Mouse (Mus musculus) mature B cell (primary cell): ENCODE results near the gene Alpk1.
"Not testable (repeated sequence)": the region's sequence is repeated elsewhere in the genome, so short reads cannot be mapped to it uniquely, and the experiment has no call there.

ENCODE experiments used
- in situ Hi-C: fragments of 300-500 bp; cut with MboI; formaldehyde crosslinking; loops from 2 replicates; pipeline ENCODE4 v1.14.3; 2019

Gene Alpk1

DNA sequence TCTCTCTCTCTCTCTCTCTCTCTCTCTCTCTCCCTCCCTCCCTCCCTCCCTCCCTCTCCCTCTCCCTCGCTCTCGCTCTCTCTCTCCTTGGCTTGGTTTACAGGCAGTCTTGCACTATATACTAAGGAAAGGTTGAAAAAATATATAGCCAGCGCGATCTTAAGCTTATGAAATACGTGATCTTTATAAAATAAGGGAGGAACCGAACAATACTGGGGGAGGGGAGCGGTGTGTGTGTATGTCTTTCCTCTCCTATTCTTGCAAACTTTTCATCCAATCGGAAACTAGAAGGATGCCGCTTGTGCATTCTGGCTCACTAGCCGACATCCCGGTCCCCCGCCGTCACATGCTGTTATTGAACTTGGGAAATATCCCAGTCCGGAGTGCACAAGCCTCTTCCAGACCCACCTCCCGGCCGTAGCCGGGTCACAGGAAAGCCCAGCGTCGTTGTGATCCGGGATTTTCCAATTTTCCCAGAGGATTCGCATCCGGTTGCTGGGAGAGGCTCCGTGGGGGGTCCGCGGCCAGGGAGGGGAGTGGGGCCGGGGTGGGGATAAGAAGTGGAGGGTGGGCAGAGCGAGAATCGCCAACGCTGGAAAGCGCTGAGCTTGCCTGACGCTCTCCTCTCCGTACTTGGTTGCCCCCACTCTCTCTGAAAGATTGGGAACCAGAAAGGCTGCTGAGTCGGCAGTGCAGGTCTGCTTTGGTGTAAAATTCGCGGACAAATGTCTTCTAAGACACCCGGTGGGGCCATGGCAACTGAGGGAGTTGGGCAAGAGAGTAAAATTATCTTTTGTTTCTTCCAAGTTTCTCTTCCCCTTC, 10.1 kb upstream of the Alpk1 start:
- in situ Hi-C loops, result no loop called here

DNA sequence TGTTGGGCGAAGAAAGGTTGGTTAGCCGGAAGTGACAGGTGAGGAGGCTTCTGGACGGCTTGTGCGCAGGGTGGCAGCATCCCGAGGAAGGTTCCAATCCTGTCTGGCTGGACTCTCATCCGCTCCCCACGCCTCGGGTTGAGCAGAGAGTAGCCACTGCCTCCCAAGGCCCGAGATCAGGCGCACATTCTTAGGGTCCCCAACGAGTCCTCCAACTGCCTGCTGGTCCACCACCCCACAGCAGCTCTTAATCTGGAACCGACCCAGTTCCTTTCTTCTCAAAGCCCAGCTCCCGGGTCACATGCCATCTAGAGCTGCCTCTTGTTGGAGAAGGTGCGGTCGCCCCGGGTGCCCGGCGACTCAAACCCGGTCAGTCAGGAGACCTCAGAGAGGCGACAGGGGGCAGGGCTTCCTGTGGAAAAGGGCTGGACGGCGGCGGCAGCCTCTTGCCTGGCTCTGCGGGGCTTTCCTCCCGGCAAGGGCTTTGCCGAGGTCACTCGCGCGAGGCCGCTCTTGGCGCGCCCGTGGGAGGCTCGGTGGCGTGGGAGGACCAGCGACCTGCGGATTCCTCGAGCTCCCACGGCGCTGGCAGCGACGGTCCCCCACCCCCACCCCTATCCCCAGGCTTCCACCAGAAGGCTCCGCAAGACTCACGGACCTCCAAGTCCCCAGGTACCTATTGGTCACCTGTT, 9.3 kb upstream of the Alpk1 start, which contains the start of gene Tifa:
TSS of gene Tifa (plus strand) at position 306 of the 692 bp plus-strand sequence.
- in situ Hi-C loops, result no loop called here

DNA sequence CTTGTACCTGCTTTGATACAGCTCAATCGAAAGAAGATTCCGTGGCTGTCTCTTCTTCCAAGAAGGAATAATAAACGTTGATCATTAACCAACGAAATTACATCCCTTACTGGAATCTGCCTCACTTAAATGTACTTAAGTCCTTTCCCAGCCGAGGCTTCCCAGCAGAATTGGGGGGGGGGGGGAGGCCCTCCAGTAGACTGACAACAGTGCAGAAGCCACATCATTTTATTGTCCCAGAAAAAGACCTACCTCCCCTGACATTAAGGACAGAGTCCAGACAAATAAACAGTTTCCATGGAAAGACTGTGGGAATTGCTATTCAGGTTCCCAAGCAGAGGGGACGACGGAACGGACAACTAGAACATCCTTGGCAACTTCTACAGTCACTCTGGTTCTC, 8.6 kb upstream of the Alpk1 start:
- in situ Hi-C loops, result no loop called here

DNA sequence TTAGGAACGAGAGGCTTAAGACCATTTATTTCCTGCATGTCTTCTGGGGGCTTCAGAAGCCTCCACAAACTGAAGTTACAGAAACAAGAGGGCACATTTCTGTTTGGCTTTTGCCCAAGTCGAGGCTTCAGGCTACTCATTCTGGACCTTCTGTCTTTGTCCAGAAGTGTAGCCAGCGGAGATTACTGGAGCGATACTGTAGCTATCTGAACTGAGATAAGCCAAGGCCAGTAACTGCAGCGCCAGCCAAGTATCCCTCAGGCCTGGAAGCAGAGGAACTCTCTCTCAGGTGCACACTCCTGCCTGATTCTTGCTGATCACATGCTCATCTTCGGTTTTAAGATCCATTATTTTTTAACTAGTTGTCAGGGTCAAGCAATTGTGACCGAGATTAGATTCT, 7.7 kb upstream of the Alpk1 start:
- in situ Hi-C loops, result no loop called here

DNA sequence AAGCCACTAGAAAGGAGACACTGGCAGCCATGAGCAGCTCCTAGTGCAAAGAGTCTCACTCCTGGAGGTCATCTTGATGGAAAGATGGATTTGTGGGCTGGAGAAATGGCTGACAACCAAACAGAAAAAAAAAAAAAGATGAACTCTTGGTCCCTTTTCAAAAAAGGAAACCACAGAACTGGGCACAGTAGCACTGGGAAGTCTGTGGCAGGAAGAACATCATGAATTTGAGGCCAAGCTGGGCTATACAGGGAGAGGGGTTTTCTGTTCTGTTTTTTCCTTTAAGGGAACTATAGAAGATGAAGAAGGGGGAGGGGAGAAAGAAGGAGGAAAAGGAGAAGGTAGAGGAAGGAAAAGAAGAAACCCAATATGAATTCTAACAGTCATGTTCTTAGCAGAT, 6.7 kb upstream of the Alpk1 start:
- in situ Hi-C loops, result no loop called here

DNA sequence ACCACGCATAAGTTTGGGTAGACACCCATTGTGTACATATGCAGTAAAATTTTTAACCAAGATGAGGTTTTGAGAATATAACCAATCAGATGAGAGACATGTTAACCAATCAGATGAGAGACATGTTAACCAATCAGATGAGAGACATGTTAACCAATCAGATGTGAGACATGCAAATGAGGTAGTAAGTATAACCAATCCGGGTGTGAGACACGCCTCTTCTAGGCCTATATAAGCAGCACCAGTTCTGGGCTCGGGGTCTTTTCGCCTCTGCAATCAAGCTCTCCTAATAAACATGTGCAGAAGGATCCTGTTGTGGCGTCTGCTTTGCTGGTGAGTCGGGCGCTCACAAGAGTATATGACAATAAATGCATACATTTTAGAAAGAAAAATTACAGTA, 3.4 kb upstream of the Alpk1 start:
- in situ Hi-C loops, result not testable (repeated sequence)

DNA sequence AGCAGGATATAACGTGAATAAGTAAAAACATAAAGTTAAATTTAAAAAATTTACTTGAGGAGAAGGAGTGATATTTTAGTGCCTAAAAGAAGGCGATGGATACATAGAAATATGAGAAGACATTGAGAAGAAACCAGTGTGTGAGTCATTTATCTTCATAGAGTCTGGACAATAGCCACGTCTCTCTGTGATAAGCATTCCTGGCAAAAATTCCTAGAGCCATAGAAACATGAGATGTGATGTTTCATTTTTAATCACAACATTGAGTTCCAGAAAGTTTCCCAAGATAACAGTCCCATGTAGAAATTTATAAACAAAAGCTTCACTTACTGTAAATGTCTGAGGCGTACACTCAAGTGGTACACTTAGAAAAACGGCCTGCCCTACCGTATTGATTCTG, 2.6 kb upstream of the Alpk1 start:
- in situ Hi-C loops, result no loop called here

DNA sequence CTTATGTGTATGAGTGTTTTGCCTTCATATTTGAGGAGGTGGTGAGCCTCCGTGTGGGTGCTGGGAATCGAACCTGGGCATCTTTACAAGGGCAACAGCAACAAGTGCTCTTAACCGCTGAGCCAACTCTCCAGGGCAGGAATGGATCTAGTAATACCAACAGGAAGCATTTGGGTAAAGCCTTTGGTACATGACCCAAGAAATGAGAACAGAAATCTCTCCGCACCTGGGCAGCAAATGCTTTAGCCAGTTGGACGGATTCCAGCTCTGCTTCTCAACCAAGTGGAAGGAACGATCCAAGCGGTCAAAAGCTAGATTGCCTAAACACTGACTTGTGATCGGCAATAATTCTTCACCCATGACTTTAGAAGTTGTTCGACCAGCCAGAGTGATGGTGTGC, 594 bp upstream of the Alpk1 start:
- in situ Hi-C loops, result no loop called here

DNA sequence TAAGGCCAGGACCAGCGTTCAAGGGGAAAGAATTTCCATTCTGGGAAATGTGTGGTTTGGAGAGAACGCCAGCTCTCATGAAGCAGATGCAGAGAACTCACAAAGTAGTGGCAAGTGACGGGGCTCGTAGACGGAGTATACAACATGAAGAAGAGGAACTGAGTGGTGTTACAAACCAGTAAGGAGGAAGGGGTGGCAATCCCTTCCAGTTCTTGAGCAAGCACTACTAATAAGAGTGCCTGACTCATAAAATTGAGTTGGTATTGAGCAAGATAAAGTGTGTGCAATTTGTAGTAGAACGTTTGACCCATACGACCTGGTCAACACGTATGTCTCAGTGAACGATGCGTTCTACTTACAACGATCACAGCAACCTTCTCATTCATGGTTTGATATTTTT, 11.2 kb downstream of the Alpk1 start:
- in situ Hi-C loops, result loop anchor here (25.0 kb wide), 1 partner anchor 132 kb away; the partner anchor contains the start of gene Neurog2

DNA sequence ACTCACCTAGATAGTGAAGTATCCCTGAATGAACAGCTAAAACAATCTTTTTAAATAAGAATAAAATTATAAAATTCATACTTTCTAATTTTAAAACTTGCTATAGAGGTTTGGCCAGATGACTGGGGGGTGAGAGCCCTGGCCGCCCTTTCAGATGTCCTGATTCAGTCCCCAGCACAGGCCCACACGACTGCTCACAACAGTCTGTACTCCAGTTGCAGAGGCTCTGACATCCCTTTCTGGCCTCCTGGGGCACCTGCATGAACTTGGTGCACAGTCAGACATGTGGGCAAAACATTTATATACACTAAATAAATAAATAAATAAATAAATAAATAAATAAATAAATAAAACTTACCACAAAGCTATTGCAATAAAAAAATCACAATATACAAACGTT, 14.4 kb downstream of the Alpk1 start:
- in situ Hi-C loops, result loop anchor here (25.0 kb wide), 1 partner anchor 129 kb away; the partner anchor contains the start of gene Neurog2

DNA sequence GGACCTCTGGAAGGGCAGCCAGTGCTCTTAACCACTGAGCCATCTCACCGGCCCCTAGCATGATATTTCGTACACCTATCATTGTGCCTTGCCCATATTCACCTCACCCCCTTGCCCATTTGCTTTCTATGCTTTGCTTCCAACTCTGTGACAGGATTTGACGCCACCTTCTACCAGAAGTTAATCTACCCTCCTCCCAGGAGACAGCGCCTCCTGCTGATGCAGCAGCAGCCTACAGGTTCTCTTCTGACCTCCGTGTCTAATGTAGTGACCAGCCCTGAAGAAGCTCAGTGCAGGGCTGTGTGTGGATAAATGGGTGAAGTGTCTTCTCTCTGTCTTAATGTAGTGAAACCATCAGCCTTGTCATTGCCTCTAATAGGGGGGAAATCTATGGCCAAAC, 15.8 kb downstream of the Alpk1 start:
- in situ Hi-C loops, result loop anchor here (25.0 kb wide), 1 partner anchor 127 kb away; the partner anchor contains the start of gene Neurog2

DNA sequence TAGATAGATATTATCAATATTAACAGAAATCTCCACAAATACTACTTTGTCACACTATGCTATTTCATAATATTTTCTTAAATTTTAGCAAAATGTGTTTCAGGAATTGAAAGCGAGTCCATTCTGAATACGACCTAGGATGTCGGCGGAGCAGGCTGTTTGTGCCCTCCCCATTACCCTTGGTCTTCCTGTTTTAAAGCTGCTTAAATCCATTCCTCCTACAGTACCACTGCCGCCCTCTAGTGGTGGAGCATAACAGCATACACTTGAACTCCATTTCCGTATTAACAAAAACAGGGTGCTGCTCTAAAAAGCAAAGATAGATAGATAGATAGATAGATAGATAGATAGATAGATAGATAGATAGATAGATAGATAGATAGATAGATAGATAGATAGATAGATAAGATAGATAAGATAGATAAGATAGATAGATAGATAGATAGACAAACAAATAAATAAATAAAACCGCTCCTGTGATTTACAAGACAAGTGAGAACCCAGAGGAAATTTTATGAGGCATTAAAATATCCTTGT, 17.2 kb downstream of the Alpk1 start:
- in situ Hi-C loops, result loop anchor here (25.0 kb wide), 1 partner anchor 126 kb away; the partner anchor contains the start of gene Neurog2

DNA sequence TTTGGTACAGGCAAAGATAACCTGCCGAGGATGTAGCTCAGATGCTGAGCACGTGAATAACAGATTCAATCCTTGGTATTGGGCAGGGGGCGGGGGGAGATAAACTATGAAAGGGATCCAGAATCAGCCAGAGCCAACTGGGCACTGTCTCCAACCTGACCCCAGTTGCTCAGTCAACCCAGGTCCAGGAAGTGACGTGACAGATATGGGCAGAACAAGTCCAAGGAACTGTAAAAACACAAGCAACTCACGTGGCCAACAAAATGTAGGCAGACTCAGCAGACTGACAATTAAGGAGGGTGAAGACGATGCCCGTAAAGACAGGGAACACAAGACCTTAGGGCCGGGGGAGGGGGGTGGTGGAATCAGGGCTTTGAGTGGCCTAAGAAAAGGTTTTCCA, 17.9 kb downstream of the Alpk1 start:
- in situ Hi-C loops, result loop anchor here (25.0 kb wide), 1 partner anchor 125 kb away; the partner anchor contains the start of gene Neurog2

DNA sequence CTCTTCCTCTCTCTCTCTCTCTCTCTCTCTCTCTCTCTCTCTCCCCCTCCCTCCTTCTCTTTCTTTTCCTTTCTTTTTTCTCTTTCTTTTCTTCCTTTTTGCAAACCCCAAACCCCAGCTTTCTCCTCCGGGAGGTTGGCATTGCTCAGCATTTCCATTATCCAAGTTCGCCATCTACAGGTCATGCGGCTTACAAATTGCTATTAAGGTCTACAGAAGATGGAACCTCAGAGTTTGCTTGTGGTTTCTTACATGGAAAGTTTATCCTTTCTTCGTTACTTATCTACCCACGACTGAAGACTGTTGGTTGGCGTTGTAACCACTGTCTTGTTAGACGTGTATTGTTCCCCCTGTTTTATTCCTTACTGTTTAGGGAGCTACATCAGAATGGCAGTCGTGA, 21.1 kb downstream of the Alpk1 start:
- in situ Hi-C loops, result loop anchor here (25.0 kb wide), 1 partner anchor 122 kb away; the partner anchor contains the start of gene Neurog2

DNA sequence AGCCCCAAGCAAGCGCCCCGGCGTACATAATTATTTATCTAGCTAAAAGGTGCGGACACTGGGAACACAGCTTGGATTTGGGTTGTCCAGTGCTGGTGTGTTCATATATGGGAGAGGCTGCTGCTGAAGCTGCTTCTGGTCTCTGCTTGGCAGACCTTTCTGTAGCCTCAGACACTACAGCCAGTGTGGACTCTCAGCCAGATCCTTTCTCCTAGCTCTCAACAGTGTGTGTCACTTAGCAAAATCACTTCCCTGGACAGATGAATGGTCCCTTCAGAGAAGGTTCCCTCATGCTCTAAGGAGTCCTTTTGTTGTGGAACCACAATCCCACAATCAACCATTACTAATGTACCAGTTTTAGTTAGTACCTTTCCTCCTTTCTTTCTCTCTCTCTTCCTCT, 21.5 kb downstream of the Alpk1 start:
- in situ Hi-C loops, result loop anchor here (25.0 kb wide), 1 partner anchor 122 kb away; the partner anchor contains the start of gene Neurog2

DNA sequence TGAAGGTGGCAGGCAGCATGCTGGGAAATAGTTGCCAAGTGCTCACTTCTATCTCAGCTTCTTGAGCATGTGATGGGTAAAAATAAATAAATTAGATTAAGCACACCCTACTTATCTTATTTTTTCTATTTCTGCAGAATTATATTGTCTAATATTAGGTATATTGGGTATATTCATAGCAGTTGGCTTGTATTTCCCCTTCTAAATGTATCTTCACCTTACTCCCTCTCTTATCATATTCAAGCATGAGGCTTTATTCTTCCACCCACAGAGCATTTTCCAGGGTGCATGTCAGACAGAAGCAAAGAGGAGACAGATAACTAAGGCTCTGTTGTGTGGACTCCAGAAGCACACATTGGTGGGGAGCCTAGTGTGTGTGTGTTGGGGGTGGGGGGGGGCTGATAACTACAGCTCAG, 22.4 kb downstream of the Alpk1 start:
- in situ Hi-C loops, result loop anchor here (25.0 kb wide), 1 partner anchor 121 kb away; the partner anchor contains the start of gene Neurog2

DNA sequence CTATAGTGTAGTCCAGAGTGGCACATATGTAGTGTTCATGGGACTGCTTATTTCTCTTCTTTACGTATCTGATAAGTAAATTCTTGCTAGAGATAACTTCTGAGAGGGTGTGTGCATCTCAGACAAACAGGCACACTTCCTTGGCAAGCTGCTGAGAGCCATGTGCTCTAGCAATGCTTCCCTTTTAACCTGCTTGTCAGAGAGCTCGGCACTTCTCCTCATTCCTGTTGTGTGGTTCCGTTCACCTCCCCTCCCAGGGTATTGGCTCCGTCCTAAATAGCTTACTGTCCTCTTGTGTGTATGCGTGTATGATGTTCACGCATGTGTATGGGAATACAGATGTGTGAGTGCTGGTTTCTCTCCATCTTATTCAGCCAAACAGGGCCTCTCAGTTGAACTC, 23.9 kb downstream of the Alpk1 start:
- in situ Hi-C loops, result loop anchor here (25.0 kb wide), 1 partner anchor 119 kb away; the partner anchor contains the start of gene Neurog2

DNA sequence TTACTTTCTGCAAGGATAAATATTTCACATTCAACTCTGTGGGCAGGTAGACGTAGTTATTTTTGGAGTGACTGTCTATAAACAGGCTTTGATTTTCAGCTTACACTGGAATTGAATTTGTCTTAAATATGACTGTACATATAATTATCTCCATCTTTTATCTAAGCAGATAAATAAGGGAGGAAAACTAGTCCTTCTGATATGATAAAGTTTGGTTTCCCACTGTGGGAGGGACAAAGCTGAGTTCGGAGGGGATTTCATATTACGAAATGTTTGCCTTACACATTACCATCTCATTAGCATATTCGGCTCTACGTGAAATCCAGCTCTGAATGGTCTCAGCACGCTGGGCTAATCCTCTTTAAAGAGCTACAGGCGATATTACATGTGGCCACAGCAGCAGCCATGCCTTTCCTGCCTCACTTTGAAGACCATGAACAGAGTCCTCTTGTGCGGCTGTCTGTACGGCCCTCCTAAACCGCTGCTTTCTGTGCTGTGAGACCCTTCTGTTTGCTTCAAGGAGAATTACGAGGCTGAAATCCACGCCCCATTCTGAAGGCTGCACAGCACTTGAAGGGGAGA, 30.3 kb downstream of the Alpk1 start:
- in situ Hi-C loops, result loop anchor here (25.0 kb wide), 1 partner anchor 113 kb away; the partner anchor contains the start of gene Neurog2

DNA sequence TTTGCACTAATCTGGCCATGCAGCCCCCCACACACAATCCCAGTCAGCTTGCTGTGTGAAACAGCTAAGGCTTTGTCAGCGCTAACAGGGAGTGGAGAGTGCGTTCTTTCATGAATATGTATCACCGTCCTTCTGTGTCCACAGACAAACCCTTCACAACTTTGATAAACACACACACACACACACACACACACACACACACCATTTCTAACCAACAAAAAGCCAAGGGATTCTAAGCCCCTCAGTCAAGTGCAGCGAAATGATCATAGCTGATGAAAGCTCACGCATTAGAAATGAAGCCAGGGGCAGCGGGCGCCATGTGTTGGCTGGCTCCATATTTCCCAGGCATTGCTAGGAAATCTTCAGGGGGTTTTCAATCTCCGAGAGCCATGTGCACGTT, 31.1 kb downstream of the Alpk1 start:
- in situ Hi-C loops, result no loop called here

DNA sequence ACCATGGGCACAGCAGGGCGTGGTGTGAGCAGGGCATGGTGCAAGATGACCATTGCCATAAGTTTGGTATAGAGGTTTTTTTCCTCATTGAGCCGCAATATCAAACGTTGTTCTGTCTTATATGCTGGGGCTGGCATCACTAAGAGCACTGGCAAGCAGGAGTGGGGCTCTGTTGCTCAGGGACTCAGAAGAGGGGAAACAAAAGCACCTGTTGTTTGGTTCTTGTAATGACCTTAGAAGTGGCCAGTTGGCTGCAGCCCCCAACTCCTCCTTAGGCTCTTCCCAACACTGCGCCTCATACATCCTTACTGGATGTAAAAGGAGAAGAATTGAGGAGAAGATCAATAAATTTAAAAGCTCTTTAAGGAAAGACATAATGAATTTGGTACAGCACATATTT, 31.7 kb downstream of the Alpk1 start:
- in situ Hi-C loops, result no loop called here

DNA sequence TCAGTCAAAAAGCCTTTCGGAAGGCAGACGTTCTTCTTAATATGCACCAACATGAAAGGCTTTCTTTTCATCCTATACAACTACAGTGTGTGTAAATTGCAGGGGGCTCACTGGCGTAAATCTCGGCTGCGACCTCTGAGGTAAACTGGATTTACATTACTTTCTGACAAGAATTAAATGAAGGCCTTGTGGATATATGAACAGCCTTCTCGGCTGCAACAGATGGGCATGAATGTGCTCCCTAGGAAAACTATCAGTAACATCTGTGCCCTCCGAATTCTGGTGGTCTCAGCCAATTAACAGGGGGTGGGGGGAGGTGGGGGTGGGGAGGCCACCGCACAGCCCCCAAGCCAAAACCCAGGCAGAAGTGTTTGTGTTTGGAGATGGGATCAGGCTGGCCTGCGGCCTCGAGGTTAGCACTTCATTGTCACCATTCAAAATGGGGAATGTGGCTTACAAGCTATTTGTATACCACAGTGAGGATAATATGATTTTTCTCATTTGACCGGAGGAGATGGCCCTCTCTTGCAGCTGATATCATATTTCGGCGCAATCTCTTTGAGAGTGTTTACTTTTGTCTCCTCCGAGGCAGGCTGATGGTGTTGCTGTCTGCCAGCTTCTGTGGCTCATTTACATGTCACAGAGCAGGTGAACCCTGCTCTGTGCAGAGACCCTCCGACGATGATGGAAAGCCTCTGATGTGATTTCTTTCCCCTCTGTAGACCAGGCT, 34.3 kb downstream of the Alpk1 start:
- in situ Hi-C loops, result no loop called here
